Mouse (Mus musculus) kidney, postnatal 0 days (tissue): ENCODE data around the gene Aldh8a1. TPM values are rescaled to one million over a fixed set of nuclear protein-coding genes. Genes with fewer than 3 reads are reported as not detected.

Source experiments
- ATAC-seq: fragments of 200-750 bp; cut with Nextera tagmentation; replicated peaks from 2 replicates; pipeline ENCODE4 v1.8.0; 2017; ENCODE audit warnings: low read depth, moderate number of reproducible peaks, moderate TSS enrichment, moderate library complexity; ENCODE audit not compliant: low FRiP score
- DNase-seq: peaks from one replicate; pipeline ENCODE4 v3.0.0-alpha.2; 2016; ENCODE audit warnings: low spot score
- H3K27ac ChIP-seq: fragments of 300-500 bp; sonication (generic); 2 replicates; pipeline ENCODE4 v1.5.1; 2014; ENCODE audit warnings: mild to moderate bottlenecking
- H3K27me3 ChIP-seq: fragments of 300-500 bp; sonication (generic); 2 replicates; pipeline ENCODE4 v1.6.1; 2014; ENCODE audit warnings: low read length, mixed read lengths; ENCODE audit not compliant: insufficient read depth
- H3K36me3 ChIP-seq: fragments of 300-500 bp; sonication (generic); 2 replicates; pipeline ENCODE4 v1.6.1; 2014; ENCODE audit warnings: low read length, mixed read lengths; ENCODE audit not compliant: insufficient read depth
- H3K4me1 ChIP-seq: fragments of 300-500 bp; sonication (generic); replicated peaks from 2 replicates; pipeline ENCODE4 v1.6.1; 2014; ENCODE audit warnings: antibody characterized with exemption, low read length, mixed read lengths; ENCODE audit not compliant: insufficient read depth
- H3K4me2 ChIP-seq: fragments of 300-500 bp; sonication (generic); 2 replicates; pipeline ENCODE4 v1.6.1; 2014; ENCODE audit warnings: mild to moderate bottlenecking, low read length, moderate library complexity, mixed read lengths
- H3K4me3 ChIP-seq: fragments of 300-500 bp; sonication (generic); replicated peaks from 2 replicates; pipeline ENCODE4 v1.5.1; 2014; ENCODE audit warnings: low read depth, low read length
- H3K9ac ChIP-seq: fragments of 300-500 bp; sonication (generic); 2 replicates; pipeline ENCODE4 v1.6.1; 2014; ENCODE audit warnings: low read depth, low read length
- H3K9me3 ChIP-seq: fragments of 300-500 bp; sonication (generic); replicated peaks from 2 replicates; pipeline ENCODE4 v1.6.1; 2016; ENCODE audit warnings: low read length, inconsistent platforms, mixed read lengths
- CTCF ChIP-seq: IDR thresholded peaks from 2 replicates; pipeline ENCODE4 v1.5.1; 2016; ENCODE audit warnings: antibody characterized with exemption, low read depth, mild to moderate bottlenecking, moderate library complexity
- whole genome bisulfite sequencing: fragments of 180-500 bp; shearing (Covaris S2); extraction: QIAGEN DNeasy Blood & Tissue Kit; methylation state at CpG from one replicate; pipeline ENCODE4 v1.1.7; 2014; 5-methylcytosine and 5-hydroxymethylcytosine counted together
- polyA plus RNA-seq: library from polyadenylated mRNA; unstranded; fragments of >200 nt; fragmentation: Nextera tagmentation; extraction: Ambion mirVana; gene quantifications from 2 replicates; pipeline ENCODE4 v1.2.1, GENCODE M21; 2015

Aldh8a1 gene
- polyA plus RNA-seq, 1 experiment from 2014 or later: 4.7 TPM

DNA sequence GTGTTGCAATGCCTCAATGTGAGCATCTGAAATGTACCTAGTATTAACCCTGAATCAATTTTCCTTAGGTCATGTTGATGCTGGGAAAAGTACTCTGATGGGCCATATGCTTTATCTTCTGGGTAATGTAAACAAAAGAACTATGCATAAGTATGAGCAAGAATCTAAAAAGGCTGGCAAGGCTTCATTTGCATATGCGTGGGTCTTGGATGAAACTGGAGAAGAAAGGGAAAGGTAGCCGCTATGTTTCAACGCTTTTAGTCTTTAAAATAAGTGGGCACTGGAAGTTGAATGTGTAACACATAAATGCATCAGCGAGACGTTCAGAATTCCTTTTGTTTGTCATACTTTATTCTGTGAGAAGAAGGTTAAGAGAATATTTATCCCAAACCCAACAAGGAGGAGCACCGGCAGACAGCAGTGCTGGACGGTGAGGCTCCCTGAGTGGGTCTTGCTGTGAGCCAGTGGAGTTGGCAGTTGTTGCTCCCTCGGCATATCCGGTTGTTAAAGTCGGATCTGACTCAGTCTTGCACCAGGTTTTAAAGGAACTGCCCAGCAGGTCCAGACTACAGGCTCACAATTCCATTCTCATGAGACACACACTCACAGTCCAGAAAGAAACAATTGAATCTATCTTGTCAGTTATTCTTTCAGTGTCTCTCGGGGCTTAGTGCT is 34.6 kb upstream of the Aldh8a1 start:
- H3K4me3 ChIP-seq: no peak overlapping the region
- H3K4me2 ChIP-seq: no peak overlapping the region
- DNase-seq: no peak
- no peaks in the 10 kb centered on the region for H3K27me3 ChIP-seq
- peaks cover 31% of the 10 kb centered on the region; the same call in 1 of the 2 replicates for H3K36me3 ChIP-seq
- no peak for TF ChIP-seq CTCF
- H3K27ac ChIP-seq: no peak overlapping the region
- H3K9me3 ChIP-seq: no peaks in the 10 kb centered on the region
- 87% methylated on average over 11 of the region's 11 CpGs for WGBS
- no peaks in the 10 kb centered on the region for H3K4me1 ChIP-seq
- no peak for ATAC-seq
- H3K9ac ChIP-seq: no peak overlapping the region

DNA sequence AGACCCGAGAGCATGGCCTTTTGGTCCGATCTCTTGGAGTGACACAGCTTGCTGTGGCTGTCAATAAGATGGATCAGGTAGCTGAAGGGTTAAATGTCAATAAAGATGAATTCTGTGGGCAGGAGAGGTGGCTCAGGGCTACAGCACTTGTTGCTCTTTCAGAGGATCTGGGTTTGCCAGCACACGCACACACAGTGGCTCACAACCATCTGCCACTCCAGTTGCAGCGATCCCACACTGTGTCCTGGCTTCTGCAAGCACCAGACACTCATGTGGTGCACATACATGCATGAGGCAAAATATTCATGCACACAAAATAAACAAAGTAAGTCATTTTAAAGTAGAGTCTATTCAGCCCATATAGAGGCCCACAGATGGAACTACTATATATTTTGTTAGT is 29.8 kb upstream of the Aldh8a1 start:
- H3K4me3 ChIP-seq: no peak overlapping the region
- no peaks in the 10 kb centered on the region for H3K9me3 ChIP-seq
- 97% methylated on average over 4 of the region's 4 CpGs for WGBS
- H3K27me3 ChIP-seq: no peaks in the 10 kb centered on the region
- no peak for TF ChIP-seq CTCF
- ATAC-seq (no peak), DNase-seq (no peak)
- no peak overlapping the region for H3K9ac ChIP-seq
- no peaks in the 10 kb centered on the region for H3K4me1 ChIP-seq
- no peak overlapping the region for H3K27ac ChIP-seq
- peaks cover 34% of the 10 kb centered on the region for H3K36me3 ChIP-seq
- no peak overlapping the region for H3K4me2 ChIP-seq

DNA sequence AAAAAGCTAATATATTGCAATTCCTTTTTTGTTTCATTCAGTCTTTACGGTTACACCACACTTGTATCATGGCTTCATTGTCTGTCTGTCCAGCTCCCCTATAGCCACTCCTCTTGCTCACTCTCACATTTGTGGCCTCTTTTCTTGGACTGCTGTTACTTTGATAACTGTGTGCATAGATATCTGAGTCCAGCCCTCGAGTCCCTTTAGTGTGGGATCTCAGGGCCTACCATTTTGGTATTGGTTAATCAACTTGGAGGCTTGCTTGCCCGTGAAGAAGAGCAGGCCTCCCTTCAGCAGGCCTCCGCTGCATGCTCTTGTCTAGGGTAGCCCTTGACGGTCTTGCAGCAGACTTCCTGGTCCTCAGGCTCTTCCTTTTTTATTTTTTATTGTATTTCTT is 27.6 kb upstream of the Aldh8a1 start:
- H3K4me2 ChIP-seq: no peak overlapping the region
- H3K36me3 ChIP-seq: peaks cover 34% of the 10 kb centered on the region
- no peak overlapping the region for H3K9ac ChIP-seq
- H3K4me1 ChIP-seq: no peaks in the 10 kb centered on the region
- 96% methylated on average over 5 of the region's 5 CpGs for WGBS
- DNase-seq: no peak
- no peak for TF ChIP-seq CTCF
- H3K27ac ChIP-seq: no peak overlapping the region
- no peak for ATAC-seq
- H3K9me3 ChIP-seq: no peaks in the 10 kb centered on the region
- no peaks in the 10 kb centered on the region for H3K27me3 ChIP-seq
- no peak overlapping the region for H3K4me3 ChIP-seq

DNA sequence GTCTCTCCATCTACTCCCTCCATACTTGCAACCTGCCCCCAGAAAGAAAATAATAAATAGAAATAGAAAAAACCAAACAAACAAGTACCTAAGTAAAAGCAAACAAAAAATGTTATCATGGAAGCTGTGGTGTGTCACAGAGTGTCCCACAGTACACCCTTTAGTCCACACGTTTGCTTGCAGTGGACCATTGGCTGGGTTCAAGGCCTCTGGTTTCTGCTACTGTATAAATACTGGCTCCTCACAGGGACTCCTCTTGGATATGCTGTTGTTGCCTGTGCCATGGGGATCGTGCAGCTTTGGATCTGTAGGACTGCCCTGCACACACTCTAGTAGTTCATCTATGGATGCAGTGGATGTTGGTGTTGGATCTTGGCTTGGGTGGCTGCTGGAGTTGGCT is 27.1 kb upstream of the Aldh8a1 start:
- Histone ChIP-seq H3K4me1 (no peaks in the 10 kb centered on the region), H3K9ac (no peak overlapping the region), H3K9me3 (no peaks in the 10 kb centered on the region), H3K36me3 (peaks cover 33% of the 10 kb centered on the region), H3K27ac (no peak overlapping the region), H3K4me2 (no peak overlapping the region), H3K4me3 (no peak overlapping the region), H3K27me3 (no peaks in the 10 kb centered on the region)
- TF ChIP-seq CTCF: no peak
- DNase-seq (no peak), ATAC-seq (no peak)
- WGBS: 94% methylated on average over 2 of the region's 2 CpGs

DNA sequence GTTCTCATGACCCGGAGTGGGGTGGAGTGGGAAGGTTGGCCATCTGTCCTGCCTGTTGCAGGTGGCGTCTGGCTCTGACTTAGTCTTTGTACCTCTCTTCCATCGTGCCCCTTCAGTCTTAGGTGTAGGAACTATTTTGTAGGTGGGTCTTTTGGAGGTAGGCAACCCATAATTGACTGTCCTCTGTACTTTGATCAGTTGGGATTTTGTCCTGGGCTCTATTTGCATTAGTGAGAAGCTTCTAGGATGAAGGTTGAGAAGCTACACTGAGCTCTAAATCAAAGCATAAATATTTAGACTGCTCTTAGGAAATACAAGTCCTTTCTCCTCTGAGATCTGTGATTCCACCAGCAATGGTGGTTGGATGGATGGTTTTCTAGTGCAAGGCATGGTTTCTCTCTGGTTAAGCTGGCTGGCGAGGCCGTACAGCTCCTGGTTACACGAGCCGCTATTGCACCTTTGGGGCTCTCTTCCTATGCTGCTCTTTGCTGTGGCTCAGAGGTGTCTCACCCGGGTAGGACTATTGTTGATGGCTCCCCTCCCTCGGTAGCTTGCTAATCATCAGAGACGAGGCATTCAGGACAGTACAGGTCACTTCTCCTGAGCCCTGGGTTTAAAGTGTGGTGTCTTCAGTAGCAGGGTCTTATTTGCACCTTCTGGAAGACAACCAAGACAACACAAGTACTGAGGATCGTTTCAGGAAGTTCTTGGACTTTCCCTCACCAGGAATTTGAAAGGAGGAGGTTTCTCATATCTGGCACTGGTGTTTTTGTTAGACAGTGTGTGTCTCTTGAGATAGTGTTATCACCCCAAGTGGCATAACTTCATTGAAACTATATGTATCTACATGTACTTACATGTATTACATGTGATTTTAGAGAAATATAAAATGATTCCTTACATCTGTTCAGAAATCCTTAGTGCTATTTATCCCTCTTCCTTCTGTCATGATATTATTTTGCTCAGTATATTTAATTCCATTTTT is 26.3 kb upstream of the Aldh8a1 start:
- TF ChIP-seq CTCF: no peak
- Histone ChIP-seq H3K9me3 (no peaks in the 10 kb centered on the region), H3K4me2 (no peak overlapping the region), H3K4me3 (no peak overlapping the region), H3K27me3 (no peaks in the 10 kb centered on the region), H3K36me3 (peaks cover 26% of the 10 kb centered on the region), H3K4me1 (no peaks in the 10 kb centered on the region), H3K27ac (no peak overlapping the region), H3K9ac (no peak overlapping the region)
- ATAC-seq (no peak), DNase-seq (no peak)
- 87% methylated on average over 11 of the region's 11 CpGs for WGBS

DNA sequence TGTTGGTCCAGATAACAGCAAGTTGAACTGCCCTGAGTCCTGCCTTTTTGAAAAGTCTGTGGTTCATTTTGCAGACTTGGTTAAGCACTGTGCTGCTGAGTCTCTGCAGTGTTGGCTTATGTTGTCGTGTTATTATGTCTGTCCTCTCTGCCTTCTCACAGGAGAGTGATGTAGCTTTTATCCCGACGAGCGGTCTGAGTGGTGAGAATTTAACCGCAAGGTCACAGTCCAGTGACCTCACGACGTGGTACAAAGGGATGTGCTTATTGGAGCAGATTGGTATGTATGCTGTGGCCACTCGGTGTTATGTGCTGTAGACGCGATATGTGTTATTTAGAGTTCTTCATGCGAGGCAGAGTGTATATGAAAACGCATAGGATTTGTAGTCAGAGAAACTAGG is 25.3 kb upstream of the Aldh8a1 start:
- no peak overlapping the region for H3K4me3 ChIP-seq
- no peak overlapping the region for H3K27ac ChIP-seq
- no peak overlapping the region for H3K4me2 ChIP-seq
- 57% methylated on average over 12 of the region's 12 CpGs for WGBS
- peaks cover 27% of the 10 kb centered on the region for H3K36me3 ChIP-seq
- DNase-seq: no peak
- TF ChIP-seq CTCF: no peak
- no peak for ATAC-seq
- no peaks in the 10 kb centered on the region for H3K27me3 ChIP-seq
- H3K4me1 ChIP-seq: no peaks in the 10 kb centered on the region
- H3K9me3 ChIP-seq: no peaks in the 10 kb centered on the region
- H3K9ac ChIP-seq: no peak overlapping the region
